Mouse (Mus musculus): ENCODE measurements around the gene Stx4a. TPM values are rescaled to one million over a fixed set of nuclear protein-coding genes. Genes with fewer than 3 reads are reported as not detected.

Gene Stx4a
- polyA plus RNA-seq, 1 experiment from 2014 or later: 53.7 TPM

- Histone ChIP-seq H3K27me3 (ENCODE audit: control insufficient read depth, insufficient read depth, low read length) (no peaks in the 10 kb centered on the region), H3K9ac (ENCODE audit: low read length) (no peak overlapping the region), H3K27ac (ENCODE audit: low read length) (no peak overlapping the region), H3K4me3 (ENCODE audit: low read length) (no peak overlapping the region), H3K36me3 (ENCODE audit: control insufficient read depth, insufficient read depth) (peaks cover 22% of the 10 kb centered on the region), H3K9me3 (replicated peaks; ENCODE audit: control insufficient read depth, low read length) (no peaks in the 10 kb centered on the region), H3K4me1 (ENCODE audit: control insufficient read depth, insufficient read depth, low read length) (peaks cover 16% of the 10 kb centered on the region), H3K4me2 (ENCODE audit: low read depth, low read length) (no peak overlapping the region)
- WGBS: 82% methylated on average over 5 of the region's 5 CpGs
- ATAC-seq (replicated peaks; ENCODE audit: extremely low read depth, insufficient read depth, low FRiP score): no peak
Observed at GRCm38 (mm10) chr7:127870136-127870821, 46.2 kb downstream of the Stx4a start.

- H3K36me3 ChIP-seq (ENCODE audit: control insufficient read depth, insufficient read depth): peaks cover 19% of the 10 kb centered on the region
- H3K9me3 ChIP-seq (replicated peaks; ENCODE audit: control insufficient read depth, low read length): no peaks in the 10 kb centered on the region
- peak overlapping the region; percentile 89 for H3K4me2 ChIP-seq (ENCODE audit: low read depth, low read length)
- peak overlapping the region; percentile 88 for H3K4me3 ChIP-seq (ENCODE audit: low read length)
- H3K9ac ChIP-seq (ENCODE audit: low read length): peak overlapping the region; percentile 96
- H3K27me3 ChIP-seq (ENCODE audit: control insufficient read depth, insufficient read depth, low read length): no peaks in the 10 kb centered on the region
- H3K4me1 ChIP-seq (ENCODE audit: control insufficient read depth, insufficient read depth, low read length): peaks cover 16% of the 10 kb centered on the region
- H3K27ac ChIP-seq (ENCODE audit: low read length): peak overlapping the region; percentile 98
- ATAC-seq (replicated peaks; ENCODE audit: extremely low read depth, insufficient read depth, low FRiP score): 0 out of 2 replicates have a peak, but pooled peaks have one; percentile 1
- WGBS: 5% methylated on average over 20 of the region's 20 CpGs
Observed at GRCm38 (mm10) chr7:127874812-127875626, 50.9 kb downstream of the Stx4a start.

- Histone ChIP-seq H3K27me3 (ENCODE audit: control insufficient read depth, insufficient read depth, low read length) (no peaks in the 10 kb centered on the region), H3K4me1 (ENCODE audit: control insufficient read depth, insufficient read depth, low read length) (peaks cover 16% of the 10 kb centered on the region), H3K27ac (ENCODE audit: low read length) (peak overlapping the region; percentile 98), H3K4me3 (ENCODE audit: low read length) (peak overlapping the region; percentile 88), H3K36me3 (ENCODE audit: control insufficient read depth, insufficient read depth) (peaks cover 23% of the 10 kb centered on the region), H3K4me2 (ENCODE audit: low read depth, low read length) (peak overlapping the region; percentile 89), H3K9me3 (replicated peaks; ENCODE audit: control insufficient read depth, low read length) (no peaks in the 10 kb centered on the region), H3K9ac (ENCODE audit: low read length) (peak overlapping the region; percentile 96)
- peak; percentile 89 for ATAC-seq (replicated peaks; ENCODE audit: extremely low read depth, insufficient read depth, low FRiP score)
- WGBS: under 1% methylated on average over 43 of the region's 43 CpGs
Observed at GRCm38 (mm10) chr7:127875627-127876001, 51.5 kb downstream of the Stx4a start.

GRCm38 (mm10) chr7:127876041-127876466 is 52.0 kb downstream of the Stx4a start, which contains the start of gene Zfp646:
Gene Zfp646 (plus strand): TSS chr7:127876221.
- peak within 1 kb of the TSS; percentile 96 for H3K9ac ChIP-seq (ENCODE audit: low read length)
- no peaks in the 10 kb centered on the region for H3K27me3 ChIP-seq (ENCODE audit: control insufficient read depth, insufficient read depth, low read length)
- H3K27ac ChIP-seq (ENCODE audit: low read length): peak within 1 kb of the TSS; percentile 98
- H3K4me1 ChIP-seq (ENCODE audit: control insufficient read depth, insufficient read depth, low read length): peaks cover 16% of the 10 kb centered on the region
- H3K36me3 ChIP-seq (ENCODE audit: control insufficient read depth, insufficient read depth): peaks cover 25% of the 10 kb centered on the region
- H3K4me3 ChIP-seq (ENCODE audit: low read length): peak within 1 kb of the TSS; percentile 88
- under 1% methylated on average over 41 of the region's 41 CpGs for WGBS
- no peaks in the 10 kb centered on the region for H3K9me3 ChIP-seq (replicated peaks; ENCODE audit: control insufficient read depth, low read length)
- H3K4me2 ChIP-seq (ENCODE audit: low read depth, low read length): peak within 1 kb of the TSS; percentile 89
- ATAC-seq (replicated peaks; ENCODE audit: extremely low read depth, insufficient read depth, low FRiP score): peak; percentile 89

- ATAC-seq (replicated peaks; ENCODE audit: extremely low read depth, insufficient read depth, low FRiP score): peak; percentile 62
- Histone ChIP-seq H3K4me3 (ENCODE audit: low read length) (peak within 1 kb of the TSS; percentile 88), H3K9ac (ENCODE audit: low read length) (peak within 1 kb of the TSS; percentile 96), H3K27ac (ENCODE audit: low read length) (peak within 1 kb of the TSS; percentile 98), H3K4me1 (ENCODE audit: control insufficient read depth, insufficient read depth, low read length) (peaks cover 16% of the 10 kb centered on the region), H3K36me3 (ENCODE audit: control insufficient read depth, insufficient read depth) (peaks cover 32% of the 10 kb centered on the region), H3K4me2 (ENCODE audit: low read depth, low read length) (peak within 1 kb of the TSS; percentile 76), H3K27me3 (ENCODE audit: control insufficient read depth, insufficient read depth, low read length) (no peaks in the 10 kb centered on the region), H3K9me3 (replicated peaks; ENCODE audit: control insufficient read depth, low read length) (no peaks in the 10 kb centered on the region)
- under 1% methylated on average over 60 of the region's 60 CpGs for WGBS
Observed at GRCm38 (mm10) chr7:127876467-127877348, 52.6 kb downstream of the Stx4a start, which contains the start of gene Zfp668. Gene Zfp668 (minus strand): TSS chr7:127876828.

GRCm38 (mm10) chr7:127879301-127879700 is 55.2 kb downstream of the Stx4a start:
- ATAC-seq (replicated peaks; ENCODE audit: extremely low read depth, insufficient read depth, low FRiP score): no peak
- H3K27ac ChIP-seq (ENCODE audit: low read length): no peak overlapping the region
- H3K27me3 ChIP-seq (ENCODE audit: control insufficient read depth, insufficient read depth, low read length): no peaks in the 10 kb centered on the region
- H3K9ac ChIP-seq (ENCODE audit: low read length): no peak overlapping the region
- H3K9me3 ChIP-seq (replicated peaks; ENCODE audit: control insufficient read depth, low read length): no peaks in the 10 kb centered on the region
- no peak overlapping the region for H3K4me2 ChIP-seq (ENCODE audit: low read depth, low read length)
- 93% methylated on average over 9 of the region's 9 CpGs for WGBS
- H3K4me3 ChIP-seq (ENCODE audit: low read length): no peak overlapping the region
- H3K4me1 ChIP-seq (ENCODE audit: control insufficient read depth, insufficient read depth, low read length): peaks cover 23% of the 10 kb centered on the region
- H3K36me3 ChIP-seq (ENCODE audit: control insufficient read depth, insufficient read depth): peaks cover 54% of the 10 kb centered on the region

GRCm38 (mm10) chr7:127880431-127880830 is 56.3 kb downstream of the Stx4a start:
- no peak for ATAC-seq (replicated peaks; ENCODE audit: extremely low read depth, insufficient read depth, low FRiP score)
- no peak overlapping the region for H3K4me2 ChIP-seq (ENCODE audit: low read depth, low read length)
- WGBS: 72% methylated on average over 12 of the region's 12 CpGs

GRCm38 (mm10) chr7:127885951-127886350 is 61.9 kb downstream of the Stx4a start:
- H3K36me3 ChIP-seq (ENCODE audit: control insufficient read depth, insufficient read depth): peaks cover 50% of the 10 kb centered on the region
- ATAC-seq (replicated peaks; ENCODE audit: extremely low read depth, insufficient read depth, low FRiP score): 0 out of 2 replicates have a peak, but pooled peaks have one; percentile 38

More at GRCm38 (mm10) chr7:127880431-127880830, 56.3 kb downstream of the Stx4a start:
- no peak overlapping the region for H3K27ac ChIP-seq (ENCODE audit: low read length)
- H3K9ac ChIP-seq (ENCODE audit: low read length): no peak overlapping the region
- H3K9me3 ChIP-seq (replicated peaks; ENCODE audit: control insufficient read depth, low read length): no peaks in the 10 kb centered on the region
- no peak overlapping the region for H3K4me3 ChIP-seq (ENCODE audit: low read length)
- peaks cover 62% of the 10 kb centered on the region for H3K36me3 ChIP-seq (ENCODE audit: control insufficient read depth, insufficient read depth)
- no peaks in the 10 kb centered on the region for H3K27me3 ChIP-seq (ENCODE audit: control insufficient read depth, insufficient read depth, low read length)
- H3K4me1 ChIP-seq (ENCODE audit: control insufficient read depth, insufficient read depth, low read length): peaks cover 15% of the 10 kb centered on the region

More at GRCm38 (mm10) chr7:127885951-127886350, 61.9 kb downstream of the Stx4a start:
- peaks cover 11% of the 10 kb centered on the region for H3K4me1 ChIP-seq (ENCODE audit: control insufficient read depth, insufficient read depth, low read length)
- no peaks in the 10 kb centered on the region for H3K9me3 ChIP-seq (replicated peaks; ENCODE audit: control insufficient read depth, low read length)
- H3K27me3 ChIP-seq (ENCODE audit: control insufficient read depth, insufficient read depth, low read length): no peaks in the 10 kb centered on the region
- H3K9ac ChIP-seq (ENCODE audit: low read length): no peak overlapping the region
- 55% methylated on average over 6 of the region's 6 CpGs for WGBS
- H3K4me2 ChIP-seq (ENCODE audit: low read depth, low read length): no peak overlapping the region
- no peak overlapping the region for H3K27ac ChIP-seq (ENCODE audit: low read length)
- no peak overlapping the region for H3K4me3 ChIP-seq (ENCODE audit: low read length)

All from heart, embryonic 16.5 days (tissue).